Mouse (Mus musculus) urinary bladder, postnatal 4 days (tissue): ENCODE data around the gene Pfpl.
A peak's percentile ranks its signal among the peaks of the same experiment; 100 is the strongest.

Experiments used
- DNase-seq, 2 experiments: peaks; one replicate each; pipeline ENCODE4 v3.0.0; 2021 to 2022; ENCODE audit warnings: low spot score in 2 of 2

Gene Pfpl

DNA sequence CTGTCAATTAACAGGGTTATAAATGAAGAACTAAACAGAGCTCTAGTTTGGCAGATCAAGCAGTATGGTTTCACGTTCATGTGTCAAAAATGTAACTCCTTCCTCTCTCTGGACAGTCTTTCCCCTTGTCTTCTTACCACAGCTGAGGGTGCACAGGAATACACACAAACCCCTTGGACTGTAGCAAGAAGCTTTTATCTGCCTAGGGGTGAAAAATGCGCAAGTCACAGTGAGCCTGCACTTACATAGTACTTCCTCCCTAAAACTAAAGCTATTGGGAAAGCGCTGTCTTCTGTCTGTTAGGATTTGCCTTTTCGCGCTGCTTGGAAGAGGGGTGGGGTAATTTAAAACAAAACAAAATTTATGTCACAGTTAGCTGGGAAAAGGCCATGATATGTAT is 36.4 kb downstream of the Pfpl start:
- DNase-seq = no peak

DNA sequence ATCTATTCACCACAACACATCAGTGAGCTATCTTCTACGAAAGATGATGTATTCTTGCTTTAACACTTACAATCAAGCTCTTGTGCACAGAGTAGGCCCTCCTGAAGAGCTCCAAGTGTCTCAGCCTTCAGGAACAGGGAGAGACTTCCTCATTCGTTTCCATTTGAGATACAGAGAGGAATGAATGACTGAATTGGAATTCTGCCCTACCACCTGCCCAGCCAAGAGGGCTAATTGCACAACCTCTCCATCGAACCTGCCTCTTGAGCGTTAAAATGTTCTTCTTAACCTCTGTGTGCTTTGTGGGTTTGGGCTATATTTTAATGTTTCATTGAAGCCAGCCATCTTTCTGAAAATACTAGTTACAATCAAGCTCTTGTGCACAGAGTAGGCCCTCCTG is 37.0 kb downstream of the Pfpl start:
- no peak for DNase-seq

DNA sequence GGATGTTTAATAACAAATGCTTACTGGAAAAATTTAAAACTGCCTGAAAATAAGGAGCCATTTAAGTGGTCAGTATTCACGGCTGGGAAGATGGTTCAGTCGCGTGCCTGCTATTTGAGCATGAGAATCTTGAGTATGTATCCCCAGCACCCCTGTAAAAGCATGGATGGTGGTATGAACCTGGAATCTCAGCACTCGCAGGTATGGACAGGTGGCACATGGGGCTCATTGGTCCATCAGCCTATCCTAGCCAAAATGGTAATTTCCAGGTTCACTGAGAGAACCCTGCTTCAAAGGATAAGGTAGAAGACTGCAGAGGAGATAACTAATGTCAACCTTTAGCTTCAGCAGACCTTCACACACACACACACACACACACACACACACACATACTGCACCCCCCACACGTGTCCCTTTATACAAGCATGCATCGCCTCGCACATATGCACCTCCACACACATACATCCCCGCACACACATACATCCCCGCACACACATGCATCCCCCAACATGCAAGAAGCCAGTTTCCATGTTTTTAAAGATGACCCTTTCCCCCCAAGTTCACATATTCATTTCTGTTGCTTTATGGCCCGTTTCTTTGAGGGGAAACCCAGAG is 37.9 kb downstream of the Pfpl start:
- no peak for DNase-seq

DNA sequence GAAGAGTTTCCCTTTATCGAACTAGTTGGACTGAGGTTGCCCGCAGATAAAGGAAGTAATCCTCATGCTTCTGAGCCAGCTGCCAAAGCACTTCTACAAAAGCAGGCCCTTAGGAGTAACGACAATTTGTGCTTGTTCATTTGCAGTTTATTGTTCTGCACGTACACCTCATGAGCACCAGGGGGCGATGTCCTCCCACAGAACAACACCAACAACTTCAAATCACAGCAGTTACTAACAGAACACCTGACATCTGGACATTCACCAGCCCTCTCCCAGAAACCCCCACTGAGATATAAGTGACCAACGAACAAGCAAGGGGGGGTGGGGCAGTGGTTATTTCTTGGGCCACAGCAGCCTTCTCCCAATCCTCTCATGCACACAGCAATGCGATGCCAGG is 38.5 kb downstream of the Pfpl start:
- peak in 1 of 2 experiments; percentile 59 for DNase-seq

DNA sequence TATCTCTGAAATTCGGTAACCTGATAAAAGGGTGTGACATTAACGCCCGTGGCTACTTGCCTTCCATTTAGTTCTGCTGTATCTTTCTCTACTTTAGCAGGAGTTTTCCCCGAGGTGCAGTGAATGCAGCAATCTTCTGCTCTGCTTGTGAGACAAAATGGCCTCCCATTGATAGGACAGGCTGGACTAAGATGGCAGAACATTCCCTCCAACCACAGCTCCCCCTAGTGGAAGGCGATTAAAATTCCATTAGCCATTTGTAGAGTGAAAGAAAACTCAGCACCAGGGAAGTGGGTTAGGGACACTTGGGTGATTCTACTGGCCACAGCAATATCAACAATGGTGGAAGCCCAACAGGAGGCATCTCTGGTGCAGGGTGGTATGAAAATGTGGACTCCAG is 39.7 kb downstream of the Pfpl start:
- no peak for DNase-seq

DNA sequence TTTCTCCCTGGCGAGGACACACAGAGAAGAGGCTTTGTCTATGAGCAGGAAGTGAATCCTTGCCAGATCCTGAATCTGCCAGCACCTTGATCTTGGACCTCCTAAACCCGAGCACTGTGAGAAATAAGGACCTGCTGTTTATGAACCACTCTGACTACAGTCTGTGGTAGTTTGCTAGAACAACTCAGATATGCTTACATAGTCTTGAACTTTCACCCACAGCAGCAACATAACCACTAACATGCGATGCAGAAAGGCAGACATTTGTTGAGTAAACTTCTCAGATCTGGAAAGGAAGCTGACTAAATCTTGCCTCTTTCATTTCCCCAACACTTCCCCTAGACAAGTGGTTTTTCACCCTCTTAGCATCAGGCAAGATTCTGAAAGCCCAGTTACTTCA is 44.2 kb downstream of the Pfpl start:
- DNase-seq = no peak

DNA sequence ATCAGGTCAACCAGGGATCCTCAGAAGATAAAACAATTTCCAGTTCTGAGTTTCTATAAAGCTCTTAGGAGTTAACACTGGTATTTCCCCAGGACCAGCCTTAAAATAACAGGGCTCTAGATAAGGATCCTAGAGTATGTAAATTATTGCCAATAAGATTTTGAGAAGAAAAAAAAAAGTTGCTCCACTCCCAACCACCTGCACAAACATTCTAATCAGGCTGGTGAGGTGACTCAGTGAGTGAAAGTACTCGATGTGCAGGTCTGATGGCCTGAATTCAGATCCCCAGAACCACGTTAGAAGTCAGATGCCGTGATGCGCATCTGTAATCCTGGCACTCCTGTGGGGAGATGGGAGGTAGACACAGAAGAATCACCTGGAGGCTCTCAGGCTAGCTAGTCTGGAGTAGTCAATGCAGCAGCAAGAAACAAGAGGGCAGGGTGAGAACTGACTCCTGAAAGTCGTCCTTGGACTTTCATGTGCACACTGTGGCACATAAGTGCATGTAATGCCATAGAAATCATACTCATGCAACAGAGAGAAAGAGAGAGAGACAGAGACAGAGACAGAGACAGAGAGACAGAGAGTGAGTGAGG is 44.8 kb downstream of the Pfpl start:
- peak in 1 of 2 experiments; percentile 34 for DNase-seq

DNA sequence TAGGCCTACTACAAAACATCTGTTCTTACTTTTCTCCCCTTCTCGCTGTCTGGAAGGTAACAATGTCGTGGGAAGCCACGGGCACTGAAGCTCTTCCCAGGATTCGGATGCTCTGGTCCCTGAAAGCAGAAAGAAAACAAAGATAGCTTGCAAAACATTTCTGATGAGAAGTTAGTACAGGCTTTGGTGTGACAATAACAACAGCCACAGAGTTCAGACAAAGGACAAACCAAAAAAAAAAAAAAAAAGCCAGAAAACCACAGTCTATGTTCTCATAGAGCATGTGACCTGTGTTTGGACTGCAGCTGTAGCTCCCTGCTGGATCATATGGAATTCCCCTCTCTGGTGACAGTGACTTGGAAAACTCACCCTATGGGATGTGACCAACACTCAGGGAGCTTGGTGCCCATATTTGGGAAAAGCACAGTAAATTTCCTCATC is 45.5 kb downstream of the Pfpl start:
- peak in 1 of 2 experiments; percentile 19 for DNase-seq

DNA sequence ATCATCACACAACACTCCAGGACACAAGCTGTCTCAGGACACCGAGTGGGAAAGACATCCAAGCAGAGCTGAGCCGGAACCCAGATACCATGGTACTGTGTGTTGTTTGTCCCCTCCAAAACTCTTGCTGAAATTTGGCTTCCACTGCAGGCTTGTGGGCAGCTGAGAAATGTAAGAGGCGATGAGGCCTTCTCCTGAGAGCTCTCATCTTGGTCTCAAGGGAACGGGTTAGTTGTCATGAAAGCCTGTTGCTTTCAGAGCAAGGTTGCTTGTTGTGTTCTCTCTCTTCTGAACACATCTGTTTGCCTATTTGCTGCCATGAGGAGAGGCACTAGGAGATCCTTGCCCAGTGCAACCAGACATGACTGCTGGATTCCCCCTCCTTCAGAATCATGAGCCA is 46.2 kb downstream of the Pfpl start:
- DNase-seq = peak in 1 of 2 experiments; percentile 29

DNA sequence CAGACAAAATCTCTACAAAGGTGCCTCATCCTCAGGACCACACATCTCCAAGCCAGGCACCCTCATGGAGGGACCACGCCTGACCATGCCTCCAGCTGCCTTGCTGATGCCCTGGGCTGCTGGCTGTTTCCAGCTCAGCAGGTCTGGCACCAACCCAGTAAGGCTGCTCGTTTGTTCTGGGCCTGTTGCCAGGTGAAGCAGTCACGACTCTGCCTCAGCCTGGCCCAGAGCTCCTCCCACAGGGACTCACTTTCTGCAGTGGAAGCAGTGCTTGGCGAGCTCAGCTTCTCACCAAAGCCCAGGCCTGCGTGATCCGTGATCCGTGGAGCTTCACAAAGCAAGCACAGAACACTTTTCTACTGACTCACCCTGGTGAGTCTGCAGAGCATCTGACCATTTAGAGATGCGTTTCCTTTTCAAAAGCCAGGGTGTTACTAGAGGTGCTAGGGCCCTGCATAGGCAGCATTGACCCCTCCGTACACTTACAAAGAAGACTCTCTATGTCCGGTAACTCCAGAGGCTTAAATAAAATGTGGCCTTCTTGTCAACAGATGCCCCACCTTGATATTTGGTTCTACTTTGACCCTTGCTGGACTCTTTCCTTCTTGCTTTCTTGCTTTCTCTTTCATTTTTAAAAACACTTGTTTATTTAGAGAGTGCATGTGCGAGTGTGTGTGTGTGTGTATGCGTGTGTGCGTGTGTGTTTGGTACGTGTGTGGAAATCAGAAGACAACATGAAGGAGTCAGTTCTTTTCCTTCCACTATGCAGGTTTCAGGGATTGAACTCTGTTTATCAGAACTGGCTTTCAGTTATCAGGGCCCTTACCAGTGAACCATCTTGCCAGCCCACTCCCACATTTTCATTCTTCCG is 47.9 kb downstream of the Pfpl start:
- peak; percentile 88 to 91 for DNase-seq

DNA sequence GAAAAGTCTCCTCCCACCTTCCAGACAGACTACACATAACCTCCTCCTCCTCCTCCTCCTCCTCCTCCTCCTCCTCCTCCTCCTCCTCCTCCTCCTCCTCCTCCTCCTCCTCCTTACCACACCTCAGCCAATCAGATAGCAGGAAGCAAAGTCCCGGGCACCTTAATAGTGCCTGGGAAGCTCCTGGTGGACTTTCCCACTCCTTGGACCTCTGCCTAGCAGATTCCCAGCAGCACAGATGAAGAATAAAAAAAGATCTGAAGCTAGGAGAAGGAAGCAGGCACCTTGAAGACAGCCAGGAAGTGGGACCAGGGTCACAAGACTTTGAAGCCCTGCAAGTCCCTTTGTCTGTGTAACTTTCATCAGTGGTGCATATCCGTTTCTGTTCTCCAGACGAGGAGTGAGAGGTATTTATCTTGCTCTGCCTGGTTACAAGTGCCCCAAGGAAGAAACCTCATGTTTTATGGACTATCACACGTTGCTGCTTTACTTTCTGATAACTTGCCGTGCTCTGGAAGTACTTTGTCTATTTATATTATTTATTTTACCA is 49.1 kb downstream of the Pfpl start:
- DNase-seq = no peak

DNA sequence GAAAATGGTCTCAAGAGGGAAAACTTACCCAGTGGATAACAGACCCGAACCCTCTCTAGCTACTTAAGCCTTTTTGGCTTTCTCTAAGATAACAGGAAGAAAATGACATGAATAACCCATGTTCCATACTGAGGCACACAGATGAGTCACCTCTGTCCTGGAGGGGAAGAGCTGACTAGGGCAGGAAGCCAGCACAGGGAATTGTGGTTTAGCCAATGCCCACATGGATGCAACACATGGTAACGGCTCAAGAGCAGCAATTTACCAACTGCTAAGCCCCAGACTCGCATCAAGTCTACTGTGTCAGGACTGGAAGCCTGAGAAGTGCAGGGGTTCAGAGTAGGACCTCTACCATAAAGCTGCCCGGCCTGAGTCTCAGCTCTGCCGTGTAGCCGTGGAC is 50.7 kb downstream of the Pfpl start:
- DNase-seq = no peak
